In the genomic region with DNA sequence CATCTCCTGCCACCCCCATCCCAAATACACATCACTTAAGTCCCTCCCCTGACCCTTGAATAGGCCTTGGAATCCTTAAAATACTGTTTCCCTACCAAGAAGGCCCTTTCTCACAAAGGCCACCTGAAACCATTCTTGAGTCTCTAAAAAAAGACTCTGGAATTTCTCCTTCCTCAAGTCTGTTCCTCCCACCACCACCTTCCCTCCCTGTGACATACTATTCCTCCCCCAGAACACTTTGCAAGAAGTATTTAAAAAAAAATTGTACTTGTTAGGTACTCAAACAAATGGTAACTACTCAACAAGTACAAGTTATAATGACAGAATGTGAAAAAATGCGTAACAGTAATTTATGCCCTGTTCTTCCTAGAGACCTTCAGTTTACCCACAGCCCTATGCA, we compare ENCODE assay signal across 35 mouse cellular contexts.
"Had no signal": no experiment of that assay in that cellular context is flagged by ENCODE, and none has a peak within 500 bp of the region (broad histone marks: within the 10 kb centered on the region; RNA-seq: fewer than 3 reads in every experiment).

No protein-coding gene starts in this region.

- H3K4me2 ChIP-seq: heart, embryonic 11.5 days; heart, embryonic 12.5 days; heart, embryonic 13.5 days; heart, embryonic 15.5 days; hindbrain, embryonic 12.5 days; hindbrain, embryonic 13.5 days; hindbrain, embryonic 14.5 days; hindbrain, embryonic 15.5 days; intestine, embryonic 15.5 days; kidney, embryonic 15.5 days had no signal

- H3K9me3 ChIP-seq: heart, embryonic 10.5 days; heart, embryonic 12.5 days; heart, embryonic 13.5 days; heart, embryonic 15.5 days; hindbrain, embryonic 10.5 days; hindbrain, embryonic 12.5 days; hindbrain, embryonic 13.5 days; hindbrain, embryonic 15.5 days; intestine, embryonic 15.5 days; kidney, embryonic 15.5 days had no signal

- DNase-seq: heart, postnatal 10 days; heart, postnatal 14 days; heart, postnatal 36 days; heart, postnatal 4 days; kidney, adult 11 months; kidney, adult 18-20 months; kidney, adult 2 months; kidney, adult 8-10 months; kidney, adult 9 months; kidney, postnatal 10 days; kidney, postnatal 14 days; kidney, postnatal 25 days; kidney, postnatal 36 days; kidney, postnatal 4 days; layer of hippocampus, adult 9-11 months; layer of hippocampus, postnatal 36 days had no signal

- H3K4me1 ChIP-seq: heart, embryonic 10.5 days; heart, embryonic 12.5 days; heart, embryonic 13.5 days; heart, embryonic 15.5 days; hindbrain, embryonic 10.5 days; hindbrain, embryonic 12.5 days; hindbrain, embryonic 13.5 days; hindbrain, embryonic 15.5 days; intestine, embryonic 15.5 days; kidney, embryonic 15.5 days had no signal

- H3K27ac ChIP-seq: heart, embryonic 10.5 days; heart, embryonic 13.5 days; heart, embryonic 15.5 days; hindbrain, embryonic 10.5 days; hindbrain, embryonic 12.5 days; hindbrain, embryonic 13.5 days; hindbrain, embryonic 14.5 days; hindbrain, embryonic 15.5 days; hindbrain, postnatal 0 days; intestine, embryonic 15.5 days; kidney, embryonic 15.5 days; layer of hippocampus, adult 2 months; left cerebral cortex, adult 2 months had no signal

- H3K27me3 ChIP-seq: heart, embryonic 12.5 days; heart, embryonic 13.5 days; heart, embryonic 15.5 days; hindbrain, embryonic 12.5 days; hindbrain, embryonic 13.5 days; hindbrain, embryonic 15.5 days; intestine, embryonic 15.5 days; kidney, embryonic 15.5 days had no signal

- H3K36me3 ChIP-seq: hindbrain, embryonic 10.5 days; hindbrain, embryonic 12.5 days; hindbrain, embryonic 13.5 days; hindbrain, embryonic 15.5 days; intestine, embryonic 15.5 days; kidney, embryonic 15.5 days had no signal

- H3K9ac ChIP-seq: heart, embryonic 12.5 days; heart, embryonic 13.5 days; heart, embryonic 15.5 days; hindbrain, embryonic 12.5 days; hindbrain, embryonic 13.5 days; hindbrain, embryonic 14.5 days; hindbrain, embryonic 15.5 days; intestine, embryonic 15.5 days; kidney, embryonic 15.5 days had no signal

- ATAC-seq: hindbrain, embryonic 16.5 days; hindbrain, postnatal 0 days; inflammation-experienced regulatory T-cells, adult 6 months; intestine, embryonic 15.5 days; intestine, embryonic 16.5 days; intestine, postnatal 0 days had no signal

- H3K4me3 ChIP-seq: heart, embryonic 10.5 days; heart, embryonic 12.5 days; heart, embryonic 13.5 days; heart, embryonic 15.5 days; hindbrain, embryonic 10.5 days; hindbrain, embryonic 12.5 days; hindbrain, embryonic 13.5 days; hindbrain, embryonic 15.5 days; intestine, embryonic 15.5 days; kidney, embryonic 15.5 days; layer of hippocampus, adult 2 months; left cerebral cortex, adult 2 months had no signal
